In genomic region chr6:133904501-133904900, GRCm38 (mm10) we compare ENCODE assay signal across 8 mouse cellular contexts. TPM values are rescaled to one million over a fixed set of nuclear protein-coding genes. Genes with fewer than 3 reads are reported as not detected.
DNase-seq lines count a peak whose midpoint lies in the region; ATAC-seq and TF ChIP-seq lines count a peak whose summit lies in the region.

No protein-coding gene starts in this region.

- H3K36me3 ChIP-seq in liver, postnatal 0 days (replicated peaks; ENCODE audit: insufficient read depth, low read length) = no peaks in the 10 kb centered on the region
- no peaks in the 10 kb centered on the region for H3K36me3 ChIP-seq in liver, embryonic 11.5 days (ENCODE audit: control insufficient read depth, insufficient read depth, low read length)

- no peak for DNase-seq in frontal cortex, postnatal 25 days (ENCODE audit: low spot score in 2 of 2)
- no peak for DNase-seq in liver, postnatal 0 days
- no peak for DNase-seq in liver, embryonic 11.5 days (ENCODE audit: low spot score)
- peak; percentile 29 for DNase-seq in ZHBTc4 (ENCODE audit: low read depth, low spot score)
- peak; percentile 15 for DNase-seq in lung, postnatal 14 days
- no peak for DNase-seq in testis, postnatal 14 days (ENCODE audit: low spot score)
- DNase-seq in adrenal gland, adult 18-20 months (ENCODE audit: low spot score in 2 of 2) = no peak

- H3K9ac ChIP-seq in liver, postnatal 0 days (replicated peaks) = no peak overlapping the region
- H3K9ac ChIP-seq in liver, embryonic 11.5 days (ENCODE audit: low read depth, low read length) = no peak overlapping the region

- no peak overlapping the region for H3K4me3 ChIP-seq in liver, postnatal 0 days (ENCODE audit: low read depth, low read length)
- H3K4me3 ChIP-seq in liver, embryonic 11.5 days (ENCODE audit: low read depth, low read length) = no peak overlapping the region

- H3K4me2 ChIP-seq in liver, postnatal 0 days (ENCODE audit: low read depth, low read length) = no peak overlapping the region
- H3K4me2 ChIP-seq in liver, embryonic 11.5 days = no peak overlapping the region

- no peaks in the 10 kb centered on the region for H3K4me1 ChIP-seq in liver, postnatal 0 days (ENCODE audit: insufficient read depth)
- H3K4me1 ChIP-seq in liver, embryonic 11.5 days (replicated peaks; ENCODE audit: control insufficient read depth, insufficient read depth, low read length) = no peaks in the 10 kb centered on the region

- TF ChIP-seq EP300 in liver, postnatal 0 days (IDR thresholded peaks at IDR 0.05; ENCODE audit: low read depth) = no peak

- H3K9me3 ChIP-seq in liver, postnatal 0 days (ENCODE audit: low read length) = no peaks in the 10 kb centered on the region
- no peaks in the 10 kb centered on the region for H3K9me3 ChIP-seq in liver, embryonic 11.5 days (ENCODE audit: control insufficient read depth, low read length)

- H3K27ac ChIP-seq in liver, postnatal 0 days (ENCODE audit: low read depth) = no peak overlapping the region
- no peak overlapping the region for H3K27ac ChIP-seq in liver, embryonic 11.5 days (ENCODE audit: low read depth, low read length)

- 17% methylated on average over 5 of the region's 5 CpGs for WGBS in liver, postnatal 0 days (ENCODE audit: insufficient replicate concordance)
- WGBS in liver, embryonic 11.5 days = 30% methylated on average over 5 of the region's 5 CpGs

- H3K27me3 ChIP-seq in liver, postnatal 0 days (ENCODE audit: insufficient read depth, low read length) = no peaks in the 10 kb centered on the region
- no peaks in the 10 kb centered on the region for H3K27me3 ChIP-seq in liver, embryonic 11.5 days (replicated peaks; ENCODE audit: control insufficient read depth, insufficient read depth, low read length)

- TF ChIP-seq CTCF in liver, postnatal 0 days (IDR thresholded peaks at IDR 0.05; ENCODE audit: low read depth) = peak; percentile 62

- ATAC-seq in frontal cortex, adult (ENCODE audit: low TSS enrichment) = peak; percentile 64
- ATAC-seq in liver, postnatal 0 days = no peak
- no peak for ATAC-seq in liver, embryonic 11.5 days (replicated peaks; ENCODE audit: low FRiP score)

RNA-seq across cellular contexts. Expression of gene Kap, which starts 50.9 kb away (rescaled TPM):
- polyA plus RNA-seq in liver, postnatal 0 days (2015; fragmentation: Nextera tagmentation; extraction: Ambion mirVana) = not detected in 2 replicates
- not detected in 2 replicates for polyA plus RNA-seq in liver, embryonic 11.5 days (2014; fragmentation: Nextera tagmentation; extraction: Ambion mirVana)
- not detected for total RNA-seq in adrenal gland, adult 18-20 months (2021)

Comparison
In these comparisons a context has a peak if more than half of its experiments do, and no peak if none do; other contexts are left out.
1. DNase-seq: peak in ZHBTc4 (single experiment) and lung, postnatal 14 days (single experiment); none in frontal cortex, postnatal 25 days (0 of 2), liver, postnatal 0 days (single experiment), liver, embryonic 11.5 days (single experiment), testis, postnatal 14 days (single experiment) and adrenal gland, adult 18-20 months (0 of 2).